Mouse (Mus musculus) cerebellum, adult 9-11 months (tissue): Measurements from ENCODE around the gene Edem3.
"Not testable (repeated sequence)": the region's sequence is repeated elsewhere in the genome, so short reads cannot be mapped to it uniquely, and the experiment has no call there.

Experiments used
- DNase-seq: peaks from one replicate; pipeline ENCODE4 v3.0.0; 2022

Gene Edem3

GRCm38 (mm10) chr1:151753374-151753929 is 1.7 kb upstream of the Edem3 start:
- no peak for DNase-seq

DNA sequence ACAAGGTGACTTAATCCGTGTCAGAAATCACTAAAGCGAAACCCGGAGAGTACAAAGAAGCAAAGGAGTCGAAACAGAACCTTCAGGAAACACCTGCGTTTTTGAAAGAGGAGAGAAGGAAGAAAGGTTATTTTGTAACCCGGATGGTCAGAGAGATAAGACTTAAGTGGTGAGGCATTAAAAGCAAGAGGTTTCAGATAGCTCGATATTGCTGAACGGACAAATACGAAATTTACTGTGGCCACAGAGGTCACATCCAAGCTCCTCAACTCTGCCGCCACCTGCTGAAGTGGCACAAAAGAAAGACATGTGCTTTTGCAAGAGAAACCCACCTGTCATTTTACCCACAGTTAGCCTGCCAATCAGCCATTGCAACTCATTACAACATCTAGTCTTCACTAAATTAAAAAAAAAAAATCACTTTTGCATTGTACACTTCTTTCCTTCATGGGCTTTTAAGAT is 1.1 kb upstream of the Edem3 start:
- peak; percentile 43 for DNase-seq

DNA sequence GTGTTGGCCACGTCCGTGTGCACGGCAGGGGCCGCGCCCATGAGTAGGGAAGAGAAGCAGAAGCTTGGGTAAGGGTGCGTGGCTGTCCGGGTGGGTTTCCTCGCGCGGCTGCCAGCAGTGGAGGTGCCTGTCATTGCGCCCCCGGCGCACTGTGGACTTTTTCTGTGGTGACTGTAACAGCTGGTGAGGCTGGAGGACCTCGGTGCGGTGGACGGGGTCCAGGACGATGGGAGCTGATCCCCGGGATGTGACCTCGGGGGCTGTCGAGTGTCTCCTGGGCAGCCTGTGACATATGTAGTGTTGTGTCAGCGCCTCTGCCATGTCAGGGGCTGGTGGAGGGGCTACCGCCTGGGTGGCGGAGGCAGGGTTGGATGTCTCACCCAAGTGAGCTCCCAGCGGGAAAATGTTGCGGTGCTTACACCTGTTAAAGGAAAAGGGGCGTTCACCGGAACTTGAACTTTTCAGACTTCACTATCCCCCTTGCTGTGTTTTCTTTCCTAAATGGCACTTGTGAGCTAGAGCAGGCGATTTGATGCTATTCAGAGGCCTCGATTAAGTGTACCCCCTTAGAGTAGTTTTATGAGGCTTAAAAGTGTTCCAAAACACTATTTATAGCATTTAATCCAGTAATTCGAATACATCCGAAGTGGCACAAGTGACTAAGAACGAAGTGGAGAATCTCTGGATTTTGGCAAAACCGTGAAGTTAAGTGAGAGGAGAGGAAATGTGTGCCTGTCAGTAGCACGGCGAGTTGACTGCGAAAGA is 671 bp downstream of the Edem3 start:
- DNase-seq, result peak; percentile 17

GRCm38 (mm10) chr1:151756425-151756728 is 1.2 kb downstream of the Edem3 start:
- no peak for DNase-seq

DNA sequence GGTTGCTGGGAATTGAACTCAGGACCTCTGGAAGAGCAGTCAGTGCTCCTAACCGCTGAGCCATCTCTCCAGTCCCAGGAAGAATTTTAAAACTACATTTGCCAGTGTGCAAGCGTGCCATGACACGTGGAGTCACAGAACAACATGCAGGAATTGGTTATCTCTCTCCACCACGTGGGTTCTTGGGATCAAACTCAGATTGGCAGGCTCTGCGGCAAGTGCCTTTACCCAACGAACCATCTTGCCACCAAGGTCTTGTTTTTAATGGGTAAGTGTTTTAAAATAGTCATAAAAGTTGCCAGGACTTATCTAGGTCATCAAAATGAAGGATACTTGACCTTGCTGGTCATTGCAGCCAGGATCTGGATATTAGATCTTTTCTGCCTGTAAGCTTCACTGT is 3.1 kb downstream of the Edem3 start:
- no peak for DNase-seq

DNA sequence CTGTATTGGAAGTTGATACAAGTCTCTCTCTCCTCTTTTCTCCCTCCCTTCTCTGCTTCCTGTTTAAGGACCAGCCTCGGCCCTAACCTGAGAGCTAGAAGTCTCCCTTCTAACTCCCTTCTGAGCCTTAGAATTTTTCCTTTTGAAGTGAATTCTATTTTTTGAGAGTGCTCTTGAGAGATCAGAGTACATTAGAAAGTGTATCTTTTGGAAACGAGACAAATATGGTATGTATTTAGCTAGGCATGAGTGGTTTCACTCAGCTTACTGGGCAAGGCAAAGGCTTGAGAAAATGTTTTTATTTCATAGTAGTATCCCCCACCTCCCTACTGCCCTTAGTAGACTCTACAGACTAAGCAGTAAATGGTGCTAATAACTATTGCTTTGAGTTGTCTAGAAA is 3.8 kb downstream of the Edem3 start:
- no peak for DNase-seq

DNA sequence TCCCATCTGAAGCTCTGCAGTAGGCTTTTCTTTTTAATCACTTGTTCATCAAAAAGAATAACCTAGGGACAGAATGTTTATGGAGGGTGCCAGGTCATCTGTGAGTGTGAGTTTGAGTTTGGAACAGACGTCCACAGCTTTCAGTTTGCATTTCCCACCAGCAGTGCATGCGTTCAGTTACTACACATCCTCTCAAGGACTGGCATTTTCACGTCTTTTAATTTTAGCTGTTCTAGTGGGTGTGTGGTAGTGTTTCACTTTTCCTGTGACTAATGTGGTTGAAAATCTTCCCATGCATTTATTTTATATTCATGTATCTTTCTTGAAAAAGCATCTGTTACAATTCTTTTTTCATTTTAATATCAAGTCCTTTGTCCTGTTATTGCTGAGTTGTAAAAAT is 9.1 kb downstream of the Edem3 start:
- DNase-seq, result no peak

GRCm38 (mm10) chr1:151766166-151766565 is 11.0 kb downstream of the Edem3 start:
- DNase-seq, result no peak

GRCm38 (mm10) chr1:151766976-151767654 is 11.9 kb downstream of the Edem3 start:
- DNase-seq, result no peak

- no peak for DNase-seq
These were observed 14.2 kb downstream of the Edem3 start for GRCm38 (mm10) chr1:151769200-151769913.

GRCm38 (mm10) chr1:151777616-151778015 is 22.4 kb downstream of the Edem3 start:
- DNase-seq, result no peak

DNA sequence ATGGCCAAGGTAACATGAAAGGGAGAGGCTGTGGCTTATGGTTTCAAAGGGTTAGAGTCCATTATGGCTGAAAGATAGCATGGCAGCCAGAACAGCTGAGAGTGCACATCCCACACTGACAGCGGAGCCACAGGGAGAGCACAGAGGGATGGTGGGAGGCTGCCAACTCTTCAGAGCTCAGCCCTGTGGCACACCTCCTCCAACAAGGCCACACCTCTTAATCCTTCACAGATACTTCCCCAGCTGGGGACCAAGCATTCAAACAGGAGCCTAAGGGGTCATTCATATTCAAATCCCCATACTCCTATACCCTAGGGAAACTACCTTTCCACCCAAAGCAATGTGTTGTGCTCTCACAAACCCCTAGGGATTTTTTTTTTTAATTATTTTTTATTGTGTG is 23.4 kb downstream of the Edem3 start:
- DNase-seq, result no peak

GRCm38 (mm10) chr1:151779306-151779705 is 24.1 kb downstream of the Edem3 start:
- DNase-seq, result no peak

DNA sequence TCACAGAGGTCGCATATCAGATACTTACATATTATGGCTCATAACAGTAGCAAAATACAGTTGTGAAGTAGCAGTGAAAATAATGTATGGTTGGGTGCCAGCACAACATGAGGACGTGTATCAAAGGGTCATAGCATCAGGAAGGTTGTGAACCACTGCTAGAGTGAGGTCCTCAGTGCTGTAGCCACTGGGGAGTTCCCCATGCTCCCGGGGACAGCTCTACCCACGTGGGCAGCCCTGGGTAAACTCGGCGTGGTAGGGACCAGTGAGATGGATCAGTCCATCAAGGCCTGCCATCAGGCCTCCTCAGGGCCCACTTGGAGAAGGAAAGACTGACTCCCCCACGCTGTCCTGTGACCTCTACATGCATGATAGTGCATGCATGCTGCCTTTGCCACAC is 26.3 kb downstream of the Edem3 start:
- no peak for DNase-seq

DNA sequence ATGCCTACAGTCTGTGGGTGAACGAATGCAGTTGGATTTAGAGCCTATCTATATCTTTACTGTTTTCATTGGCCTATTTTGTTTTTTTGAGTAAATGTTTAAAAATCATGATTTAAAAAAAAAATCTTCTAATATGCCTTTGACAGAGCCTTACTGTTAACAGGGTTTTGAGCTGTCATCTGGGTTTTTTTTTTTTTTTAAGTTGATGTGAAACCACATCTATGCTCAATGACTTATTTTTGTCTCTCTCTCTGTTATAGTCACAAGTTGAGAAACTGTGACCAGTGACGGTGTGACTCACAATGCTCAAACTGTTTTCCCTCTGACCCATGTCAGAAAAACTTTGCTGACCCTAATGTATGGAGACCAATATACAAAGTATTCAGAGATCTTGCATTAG is 28.2 kb downstream of the Edem3 start:
- DNase-seq, result no peak

- DNase-seq, result no peak
These were observed 31.2 kb downstream of the Edem3 start for GRCm38 (mm10) chr1:151786406-151786805.

DNA sequence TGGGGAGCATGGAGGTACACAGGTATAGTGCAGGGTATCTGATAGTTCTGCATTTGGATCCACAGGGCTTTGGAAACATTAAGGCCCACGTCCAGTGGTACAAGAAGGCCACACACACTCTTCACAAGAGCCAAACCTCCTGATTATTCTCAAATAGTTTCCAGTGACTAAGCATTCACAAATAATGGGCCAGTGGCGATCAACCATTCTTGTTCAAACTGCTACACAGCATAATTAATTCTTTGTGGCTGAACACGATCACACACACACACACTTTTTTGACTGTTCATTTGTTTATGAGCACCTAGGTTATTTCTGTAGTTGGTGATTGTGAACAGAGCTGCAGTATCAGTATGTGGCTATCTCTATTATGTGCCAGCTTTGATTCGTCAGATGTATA is 34.0 kb downstream of the Edem3 start:
- no peak for DNase-seq

DNA sequence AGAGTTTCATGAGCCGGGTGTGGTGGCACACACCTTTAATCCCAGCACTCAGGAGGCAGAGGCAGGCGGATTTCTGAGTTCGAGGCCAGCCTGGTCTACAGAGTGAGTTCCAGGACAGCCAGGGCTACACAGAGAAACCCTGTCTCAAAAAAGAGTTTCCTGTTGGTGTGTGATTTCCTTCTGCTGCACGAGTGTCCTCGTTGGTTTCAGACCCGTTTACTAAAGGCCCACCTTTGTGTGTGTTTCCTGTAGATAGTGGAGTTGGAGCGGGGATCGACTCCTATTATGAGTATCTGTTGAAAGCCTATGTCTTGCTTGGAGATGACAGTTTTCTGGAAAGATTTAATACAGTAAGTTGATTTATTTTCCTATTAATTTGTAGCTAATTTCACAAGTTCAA is 36.9 kb downstream of the Edem3 start:
- DNase-seq, result not testable (repeated sequence)

GRCm38 (mm10) chr1:151802795-151803194 is 47.6 kb downstream of the Edem3 start:
- DNase-seq, result not testable (repeated sequence)

- DNase-seq, result no peak
These were observed 52.1 kb downstream of the Edem3 start for GRCm38 (mm10) chr1:151807286-151807685.

DNA sequence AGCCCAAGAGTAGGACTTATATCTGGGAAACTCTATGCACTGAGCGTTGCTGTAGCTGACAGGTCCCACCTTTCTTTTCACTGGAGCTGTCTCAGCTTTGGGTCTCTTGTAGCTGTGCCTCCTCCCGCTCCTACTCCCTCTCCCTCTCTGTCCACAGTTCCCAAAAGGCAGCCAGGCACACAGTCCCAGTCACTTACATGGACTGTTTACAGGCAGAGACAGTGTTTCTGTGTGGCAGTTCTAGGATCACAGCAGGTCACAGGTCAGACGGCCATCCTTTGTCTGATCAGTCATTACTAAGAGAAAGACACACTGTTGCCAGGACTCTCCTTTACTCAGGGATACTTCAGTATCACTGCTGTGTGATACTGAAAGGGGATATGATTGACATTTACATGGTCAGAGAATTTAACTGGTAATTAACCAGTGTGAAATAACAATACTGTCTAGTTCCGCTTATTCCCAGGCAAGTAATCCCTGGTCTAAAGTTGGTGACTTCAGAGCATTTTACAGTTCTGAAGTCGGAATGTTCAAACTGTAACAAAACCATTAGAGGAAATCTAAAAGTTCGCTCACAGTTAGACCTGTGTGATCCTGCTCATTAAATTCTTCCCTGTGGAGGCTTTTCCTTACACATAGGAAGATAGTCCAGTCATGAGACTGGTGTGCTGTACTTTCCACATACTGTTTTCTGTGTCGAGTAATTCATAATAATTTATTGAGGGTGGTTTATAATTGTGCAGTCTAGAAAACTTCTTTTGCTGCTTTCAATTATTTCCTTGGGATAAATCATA is 55.7 kb downstream of the Edem3 start:
- no peak for DNase-seq

GRCm38 (mm10) chr1:151811456-151811855 is 56.3 kb downstream of the Edem3 start:
- DNase-seq, result peak; percentile 27
